Mouse (Mus musculus): ENCODE data around the gene Samd4.
"Not testable (repeated sequence)": the region's sequence is repeated elsewhere in the genome, so short reads cannot be mapped to it uniquely, and the experiment has no call there.

Gene Samd4

DNA sequence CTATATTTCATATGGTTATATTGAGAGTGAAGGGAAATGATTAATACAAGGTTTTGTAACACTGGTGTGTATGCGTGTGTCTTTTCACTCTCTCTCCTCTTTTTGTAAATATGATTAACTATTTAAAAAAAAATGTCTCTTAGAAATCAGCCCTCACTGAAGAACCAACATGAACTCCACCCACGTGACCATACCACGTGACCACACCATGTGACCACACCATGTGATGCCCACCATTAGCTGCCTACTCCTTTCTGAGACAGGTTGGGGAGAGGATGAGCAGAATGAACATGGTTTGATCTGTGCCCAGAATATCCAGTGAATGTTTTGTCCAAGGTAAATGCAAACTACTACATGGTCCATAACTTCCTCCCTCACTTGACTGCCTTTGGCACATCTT lies 223.1 kb downstream of the Samd4 start:
- in situ Hi-C loops (cut with MboI, MseI): no loop called here

DNA sequence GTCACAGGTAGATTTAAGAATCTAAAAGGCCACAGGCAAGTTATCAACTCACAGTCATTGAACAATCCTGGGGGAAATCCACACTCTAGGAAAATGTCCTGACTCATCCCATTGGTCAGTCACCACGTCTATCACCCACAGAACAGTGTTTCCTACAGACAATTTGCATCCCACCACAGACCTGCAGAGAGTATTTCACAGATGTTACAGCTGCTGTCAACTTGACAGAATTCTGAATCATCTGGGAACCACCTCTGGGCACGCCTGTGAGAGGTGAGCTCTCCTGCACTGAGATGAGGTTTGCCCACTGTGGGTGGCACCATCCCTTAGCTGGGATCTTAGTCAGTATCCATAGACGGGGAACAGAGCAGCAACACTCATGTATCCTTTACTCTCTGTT lies 224.8 kb downstream of the Samd4 start:
- in situ Hi-C loops (cut with MboI, MseI): no loop called here

DNA sequence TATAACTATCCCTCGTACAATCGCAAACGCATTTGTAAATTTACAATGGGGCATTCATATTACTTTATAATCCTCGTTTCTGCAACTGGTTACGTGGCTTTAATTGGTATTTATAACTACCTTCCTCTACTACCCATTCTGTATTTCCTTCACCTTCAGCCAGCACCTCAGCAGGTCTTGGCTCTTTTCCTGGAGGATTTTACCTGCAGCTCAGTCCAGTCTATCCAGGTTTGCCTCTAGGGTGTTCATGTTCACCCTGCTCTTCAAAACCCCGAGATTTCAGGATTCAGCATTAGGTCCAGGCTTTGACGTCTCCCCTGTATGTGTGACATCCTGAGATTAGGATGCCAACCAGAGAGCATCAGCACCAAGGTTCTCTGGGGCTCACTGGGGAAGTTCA lies 227.7 kb downstream of the Samd4 start:
- in situ Hi-C loops (cut with MboI, MseI): not testable (repeated sequence)

DNA sequence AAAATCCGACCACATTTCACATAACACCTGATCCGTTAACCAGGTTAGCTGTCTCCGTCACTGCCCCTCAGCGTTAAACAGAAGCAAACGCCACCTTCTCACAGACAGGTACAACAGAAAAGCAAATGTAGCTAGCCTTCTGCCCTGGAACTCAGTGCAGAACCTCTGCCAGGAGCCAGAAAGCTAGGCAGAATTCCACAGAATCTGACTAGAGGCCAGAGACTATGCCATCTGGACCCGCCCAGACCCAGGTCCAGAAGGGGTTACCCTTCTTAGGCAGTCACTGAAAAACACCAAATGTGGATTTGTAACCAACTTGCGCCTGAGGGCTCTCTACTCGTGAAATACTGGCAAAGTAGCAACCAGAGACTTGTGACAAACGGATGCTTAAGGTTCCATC lies 228.7 kb downstream of the Samd4 start:
- in situ Hi-C loops (cut with MboI, MseI): no loop called here

DNA sequence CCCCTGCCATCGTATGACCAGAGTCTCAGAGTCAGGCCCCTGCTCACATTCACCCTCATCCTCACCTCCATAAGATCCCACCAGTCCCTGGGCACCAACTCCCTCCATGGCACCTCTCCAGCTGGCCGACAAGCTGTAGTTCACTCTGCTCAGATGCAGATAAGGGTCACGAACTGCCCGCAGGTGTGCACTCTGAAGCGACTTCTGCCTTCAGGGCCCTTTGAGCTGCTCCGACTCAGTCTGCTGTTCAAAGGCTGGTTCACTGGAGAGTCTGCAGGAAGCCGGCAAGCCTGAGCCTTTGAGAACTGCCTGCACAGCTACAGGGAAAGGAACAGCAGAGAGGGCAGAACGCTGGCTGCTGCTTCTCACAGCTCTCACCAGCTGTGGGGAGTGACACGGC lies 232.5 kb downstream of the Samd4 start:
- in situ Hi-C loops (cut with MboI, MseI): no loop called here

DNA sequence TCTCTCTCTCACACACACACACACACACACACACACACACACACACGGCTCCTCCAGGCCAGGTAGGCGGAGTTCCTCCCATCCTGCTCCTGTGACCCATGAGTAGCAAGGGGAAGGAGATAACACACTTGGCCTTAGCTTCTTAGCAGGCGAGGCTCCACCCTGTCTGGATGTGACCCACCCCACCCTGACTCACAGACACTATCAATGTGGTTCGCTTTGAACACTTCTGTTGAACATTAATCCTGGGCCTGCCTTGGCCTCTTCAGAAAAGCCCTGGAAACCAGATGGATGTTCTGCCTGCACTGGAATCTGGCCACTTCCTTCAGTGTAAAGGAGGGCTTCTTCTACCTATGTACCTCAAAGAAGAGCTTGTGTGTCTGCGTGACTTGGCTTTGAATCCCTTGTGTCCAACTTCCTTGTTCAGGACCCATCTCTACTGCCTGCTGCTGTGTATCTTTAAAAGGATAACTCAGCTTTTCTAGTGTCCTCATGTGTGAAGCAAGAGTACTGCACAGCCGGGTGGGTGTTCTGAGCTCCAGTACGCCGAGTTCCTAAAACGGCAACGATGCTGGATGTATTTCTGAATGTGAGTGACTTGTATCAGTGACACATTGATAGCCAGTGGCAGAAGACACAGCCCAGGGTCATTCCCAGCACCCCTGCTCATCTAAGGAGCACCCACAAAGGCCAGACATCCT lies 233.6 kb downstream of the Samd4 start:
- in situ Hi-C loops (cut with MboI, MseI): no loop called here

DNA sequence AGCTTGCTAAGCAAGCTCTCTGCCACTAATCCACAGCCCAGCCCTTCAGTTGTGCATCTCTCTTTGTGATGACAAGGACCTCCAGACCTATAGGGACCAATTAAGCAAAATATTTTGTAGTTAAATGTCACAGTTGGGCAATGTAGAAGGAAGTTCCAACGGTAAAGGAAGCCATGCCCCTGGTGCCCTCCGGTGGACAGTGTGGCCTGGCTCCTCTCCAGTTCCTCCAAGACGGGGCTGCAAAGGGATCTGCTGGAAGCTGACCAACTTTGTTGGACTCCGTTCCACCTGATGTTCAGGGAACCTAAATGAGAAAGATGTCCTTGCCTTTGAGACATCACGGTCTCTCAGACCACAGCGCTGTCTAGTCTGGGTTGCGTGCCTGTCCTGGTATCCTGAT lies 234.9 kb downstream of the Samd4 start:
- in situ Hi-C loops (cut with MboI, MseI): no loop called here

DNA sequence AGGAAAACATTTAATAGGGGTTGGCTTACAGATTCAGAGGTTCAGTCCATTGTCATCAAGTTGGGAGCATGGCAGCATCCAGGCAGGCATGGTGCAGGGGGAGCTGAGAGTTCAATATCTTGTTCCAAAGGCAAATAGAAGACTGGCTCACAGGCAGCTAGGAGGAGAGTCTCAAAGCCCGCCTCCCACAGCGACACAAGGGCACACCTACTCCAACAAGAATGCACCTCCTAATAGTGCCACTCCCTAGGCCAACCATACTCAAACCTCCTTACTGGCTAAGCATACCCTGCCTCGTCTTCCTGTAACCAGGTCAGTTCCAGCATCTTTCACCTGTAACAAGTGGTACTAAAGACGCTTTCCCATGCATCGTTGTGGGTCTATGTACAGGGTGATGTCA lies 245.3 kb downstream of the Samd4 start:
- in situ Hi-C loops (cut with MboI, MseI): no loop called here

DNA sequence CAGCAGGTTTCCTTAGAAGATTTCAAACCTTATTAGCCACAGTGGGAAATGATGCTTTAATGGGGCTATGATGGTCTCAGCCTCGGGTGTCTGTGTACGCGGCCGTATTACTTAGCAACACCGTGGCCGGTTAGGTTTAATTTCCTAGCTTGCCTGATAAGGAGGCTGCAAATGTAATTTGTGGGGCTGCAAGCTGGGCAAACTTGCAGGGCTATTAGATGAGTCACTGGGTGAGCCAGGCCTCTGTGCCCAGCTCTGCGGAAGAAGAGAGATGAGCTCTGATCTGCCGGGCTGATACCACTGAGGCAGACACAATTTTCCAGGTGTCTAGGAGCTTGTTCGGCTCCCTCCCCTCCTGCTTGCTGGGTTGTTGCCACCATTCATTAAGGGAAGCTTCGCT lies 251.3 kb downstream of the Samd4 start:
- in situ Hi-C loops (cut with MboI, MseI): no loop called here

DNA sequence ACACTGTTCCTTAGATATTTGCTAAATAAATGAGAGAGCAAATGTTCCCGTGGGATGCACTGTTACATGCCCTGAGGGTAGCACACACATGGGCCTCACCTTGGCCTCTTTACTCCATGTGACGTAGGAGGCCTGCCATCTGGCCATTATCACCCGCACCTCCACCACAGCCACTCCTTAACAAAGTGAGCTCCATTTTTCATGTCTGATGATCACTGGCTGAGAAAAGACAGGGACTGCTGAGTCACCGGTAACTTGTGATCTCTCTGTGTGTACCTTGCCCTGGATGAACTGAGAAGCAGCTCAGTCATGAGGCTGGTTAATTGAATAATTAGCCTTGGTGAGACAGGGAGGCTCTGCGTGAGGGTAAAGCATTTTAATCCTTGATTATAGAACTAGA lies 254.0 kb downstream of the Samd4 start:
- in situ Hi-C loops (cut with MboI, MseI): no loop called here

DNA sequence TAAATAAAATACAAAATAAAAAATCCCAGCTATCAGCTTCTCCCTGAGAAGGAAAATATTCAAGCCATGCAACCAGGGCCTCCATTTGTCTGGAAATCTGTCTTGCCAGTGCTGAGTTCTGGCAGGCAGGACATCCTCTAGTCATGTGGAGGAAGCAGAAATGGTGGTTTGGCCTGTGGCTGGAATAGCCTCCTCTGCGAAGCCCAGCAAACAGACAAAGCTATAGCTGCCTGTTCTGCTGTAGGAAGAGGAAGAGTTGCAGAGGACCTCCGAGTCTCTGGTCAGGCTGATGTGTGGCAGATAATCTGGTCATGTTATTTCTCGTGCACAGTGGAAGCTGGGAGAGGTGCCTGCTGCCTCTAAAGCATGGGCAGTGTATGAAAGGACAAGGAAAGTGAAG lies 256.2 kb downstream of the Samd4 start:
- in situ Hi-C loops (cut with MboI, MseI): no loop called here

DNA sequence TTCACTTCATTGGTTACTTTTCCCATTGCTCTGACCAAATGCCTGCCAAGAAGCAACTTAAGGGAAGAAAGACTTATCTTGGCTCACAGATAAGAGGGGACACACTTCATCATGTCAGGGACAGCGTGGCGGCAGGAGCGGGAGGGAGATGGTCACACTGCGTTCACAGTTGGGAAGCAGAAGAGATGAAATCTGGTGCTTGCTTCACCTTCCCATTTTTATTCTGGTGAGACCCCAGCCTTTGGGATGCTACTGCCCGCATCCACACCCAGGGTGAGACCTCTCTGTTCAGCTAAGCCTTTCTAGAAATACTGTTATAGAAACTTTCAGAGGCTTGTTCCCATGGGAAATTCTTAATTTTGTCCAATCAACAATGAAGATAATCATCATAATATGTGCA lies 261.7 kb downstream of the Samd4 start:
- in situ Hi-C loops (cut with MboI, MseI): no loop called here

DNA sequence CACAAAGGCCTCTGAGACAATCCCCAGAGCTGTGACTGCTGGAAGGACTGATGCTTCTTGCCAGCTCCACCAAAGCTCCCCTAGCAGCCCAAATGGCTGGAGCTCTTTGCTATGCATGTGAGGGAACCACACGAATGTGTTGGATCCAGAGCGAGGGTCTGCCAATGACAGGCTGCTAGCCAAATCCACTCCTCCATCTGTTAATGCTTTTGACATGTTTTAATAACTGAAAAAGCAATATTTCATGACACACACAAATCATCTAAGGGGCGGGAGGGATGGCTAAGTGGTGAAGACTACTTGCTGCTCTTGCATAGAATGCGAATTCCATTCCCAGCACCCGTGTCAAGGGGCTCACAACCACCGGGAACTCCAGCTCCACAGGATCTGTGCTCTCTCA lies 268.7 kb downstream of the Samd4 start:
- in situ Hi-C loops (cut with MboI, MseI): no loop called here

DNA sequence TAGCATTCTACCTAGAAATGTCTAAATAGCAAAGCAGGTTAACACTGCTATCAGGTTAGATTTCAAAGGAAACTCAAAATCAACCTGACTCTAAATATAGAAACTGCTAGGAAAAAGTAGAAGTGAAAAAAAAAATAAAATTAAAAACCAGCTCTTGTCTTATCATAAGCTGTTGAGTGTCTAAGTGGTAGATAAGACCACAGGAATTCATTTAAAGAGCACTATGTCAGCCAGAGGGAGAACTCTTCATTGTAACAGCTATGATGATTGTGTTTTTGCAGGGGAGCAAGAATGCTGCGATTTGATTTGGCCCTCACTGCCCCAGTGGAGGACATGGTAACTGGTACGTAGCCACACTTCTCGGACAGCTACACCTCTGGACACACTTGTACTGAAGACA lies 271.6 kb downstream of the Samd4 start:
- in situ Hi-C loops (cut with MboI, MseI): no loop called here
